Mouse (Mus musculus): ENCODE results near the gene Aspa.

Gene Aspa

GRCm38 (mm10) chr11:73257362-73257945 is 71.9 kb downstream of the Aspa start:
- DNase-seq (ENCODE audit: extremely low spot score, low spot score): no peak

All from neural tube, embryonic 10.5 days (tissue).